Mouse (Mus musculus) midbrain, embryonic 11.5 days (tissue): ENCODE measurements around the gene Sema4b. TPM values are rescaled to one million over a fixed set of nuclear protein-coding genes. Genes with fewer than 3 reads are reported as not detected.

ENCODE experiments used
- polyA plus RNA-seq: library from polyadenylated mRNA; unstranded; fragments of >200 nt; fragmentation: Nextera tagmentation; extraction: Ambion mirVana; gene quantifications from 2 replicates; pipeline ENCODE4 v1.2.1, GENCODE M21; 2014

Gene Sema4b
- polyA plus RNA-seq, 1 experiment from 2014 or later = 10.5 TPM

Other genes with a start within 250 kb of the Sema4b start
- gene Zfp710, start 162.0 kb upstream of the Sema4b start, polyA plus RNA-seq = 25.6 and 31.3 TPM in 2 replicates
- gene Idh2, start 71.4 kb upstream of the Sema4b start, polyA plus RNA-seq = 349 and 357 TPM in 2 replicates
- 49.8 and 55.0 TPM in 2 replicates for gene Cib1, start 46.0 kb downstream of the Sema4b start, polyA plus RNA-seq
- gene Gdpgp1, start 46.0 kb downstream of the Sema4b start, polyA plus RNA-seq = 3.8 and 4.5 TPM in 2 replicates
- 0.53 and 0.91 TPM in 2 replicates for gene Ttll13, start 59.5 kb downstream of the Sema4b start, polyA plus RNA-seq
- gene Ngrn, start 74.4 kb downstream of the Sema4b start, polyA plus RNA-seq = 53.1 and 53.2 TPM in 2 replicates
- gene Vps33b, start 82.8 kb downstream of the Sema4b start, polyA plus RNA-seq = 12.6 and 14.3 TPM in 2 replicates
- gene Prc1, start 107.6 kb downstream of the Sema4b start, polyA plus RNA-seq = 231 and 232 TPM in 2 replicates
- gene Rccd1, start 137.6 kb downstream of the Sema4b start, polyA plus RNA-seq = 10.1 and 10.9 TPM in 2 replicates
- 28.8 and 30.4 TPM in 2 replicates for gene Unc45a, start 154.2 kb downstream of the Sema4b start, polyA plus RNA-seq
- gene Hddc3, start 156.3 kb downstream of the Sema4b start, polyA plus RNA-seq = 25.6 and 26.9 TPM in 2 replicates
- gene Man2a2, start 184.5 kb downstream of the Sema4b start, polyA plus RNA-seq = 5.8 and 6.9 TPM in 2 replicates
- gene Fes, start 201.1 kb downstream of the Sema4b start, polyA plus RNA-seq = 7.3 and 7.6 TPM in 2 replicates
- 2.7 TPM in 2 replicates for gene Furin, start 218.6 kb downstream of the Sema4b start, polyA plus RNA-seq